ENCODE assay signal across 27 mouse cellular contexts in the genomic region with DNA sequence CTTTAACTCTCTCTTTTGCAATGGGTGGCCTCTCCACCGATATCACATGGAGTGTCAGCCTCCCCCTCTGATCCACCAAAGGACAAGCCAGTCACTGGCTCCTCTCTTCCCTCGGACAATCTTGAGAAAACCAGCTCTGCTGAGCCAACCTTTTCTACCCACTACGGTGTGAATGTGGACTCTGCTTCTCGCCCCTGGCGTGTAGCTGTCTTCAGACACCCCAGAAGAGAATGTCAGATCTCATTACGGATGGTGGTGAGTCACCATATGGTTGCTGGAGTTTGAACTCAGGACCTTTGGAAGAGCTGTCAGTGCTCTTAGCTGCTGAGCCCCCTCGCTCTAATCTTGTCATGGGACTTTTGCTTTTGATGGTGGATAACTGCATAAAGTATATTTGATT.
DNase-seq lines count a peak whose midpoint lies in the region; TF ChIP-seq lines count a peak whose summit lies in the region.
"Had no signal": no experiment of that assay in that cellular context is flagged by ENCODE, and none has a peak within 500 bp of the region (broad histone marks: within the 10 kb centered on the region; RNA-seq: fewer than 3 reads in every experiment).

No protein-coding gene starts in this region.

- H3K36me3 ChIP-seq in myocyte (ENCODE audit: control insufficient read depth, insufficient read depth): no peaks in the 10 kb centered on the region
- H3K36me3 ChIP-seq: hindbrain, embryonic 12.5 days; intestine, embryonic 15.5 days; limb, embryonic 12.5 days; liver, embryonic 15.5 days; midbrain, embryonic 12.5 days; neural tube, embryonic 15.5 days had no signal

- H3ac ChIP-seq in myocyte (ENCODE audit: control insufficient read depth, insufficient read length): no peak overlapping the region

- H3K27ac ChIP-seq in layer of hippocampus, adult 2 months: peak overlapping the region; percentile 61
- H3K27ac ChIP-seq: embryonic facial prominence, embryonic 12.5 days; hindbrain, embryonic 12.5 days; hindbrain, postnatal 0 days; intestine, embryonic 15.5 days; limb, embryonic 12.5 days; liver, embryonic 15.5 days; midbrain, embryonic 12.5 days; neural tube, embryonic 15.5 days had no signal

- peak overlapping the region; percentile 60 for H3K4me2 ChIP-seq in myocyte (ENCODE audit: low read depth)
- H3K4me2 ChIP-seq: embryonic facial prominence, embryonic 12.5 days; heart, embryonic 11.5 days; hindbrain, embryonic 12.5 days; intestine, embryonic 15.5 days; limb, embryonic 12.5 days; liver, embryonic 15.5 days; lung, embryonic 14.5 days; midbrain, embryonic 12.5 days; neural tube, embryonic 15.5 days had no signal

- H3K79me2 ChIP-seq in myocyte (ENCODE audit: control insufficient read depth, insufficient read depth): no peaks in the 10 kb centered on the region

- H3K27me3 ChIP-seq in myocyte (ENCODE audit: control insufficient read depth, insufficient read depth, insufficient read length): no peaks in the 10 kb centered on the region
- H3K27me3 ChIP-seq: embryonic facial prominence, embryonic 12.5 days; hindbrain, embryonic 12.5 days; intestine, embryonic 15.5 days; midbrain, embryonic 12.5 days; neural tube, embryonic 15.5 days; Patski had no signal

- no peak for DNase-seq in layer of hippocampus, adult 2 months (ENCODE audit: low spot score in 2 of 2)
- no peak for DNase-seq in layer of hippocampus, adult 11-12 months (ENCODE audit: low spot score)
- peak; percentile 54 for DNase-seq in 3T3-L1 (ENCODE audit: low read depth, low spot score)
- peak; percentile 69 for DNase-seq in adipocyte (ENCODE audit: low spot score)
- DNase-seq in right cerebral cortex, postnatal 10 days (ENCODE audit: low spot score in 2 of 2): no peak
- no peak for DNase-seq in MN1 (ENCODE audit: low spot score)
- DNase-seq: adrenal gland, postnatal 14 days; cerebellum, adult 2 months; cerebellum, postnatal 14 days; embryo, embryonic 11 days; gastrocnemius, postnatal 10 days; heart, postnatal 36 days; kidney, adult 2 months; kidney, postnatal 4 days; lung, embryonic 14.5 days; lung, postnatal 14 days had no signal

- TF ChIP-seq CTCF in layer of hippocampus, adult 2 months (conservative IDR thresholded peaks at IDR 0.05): no peak

- H3K4me3 ChIP-seq in layer of hippocampus, adult 2 months: no peak overlapping the region; the same call in 1 of the 2 replicates
- no peak overlapping the region for H3K4me3 ChIP-seq in myocyte
- H3K4me3 ChIP-seq: embryonic facial prominence, embryonic 12.5 days; hindbrain, embryonic 12.5 days; intestine, embryonic 15.5 days; limb, embryonic 12.5 days; liver, embryonic 15.5 days; midbrain, embryonic 12.5 days; neural tube, embryonic 15.5 days had no signal

- no peak for TF ChIP-seq POLR2A in myocyte (IDR thresholded peaks at IDR 0.05; ENCODE audit: insufficient read length, low read depth)

TF ChIP-seq in myocyte, 11 proteins besides CTCF, POLR2A, EP300 and RAD21:
- TF ChIP-seq E2F4 (IDR thresholded peaks at IDR 0.05; ENCODE audit: insufficient read depth) (no peak), MYOD1 (IDR thresholded peaks at IDR 0.05; ENCODE audit: control insufficient read depth in 1 of 3, insufficient read length in 2 of 3, low read depth in 2 of 3) (no peak), TCF12 (IDR thresholded peaks at IDR 0.05; ENCODE audit: insufficient read depth, poor library complexity, severe bottlenecking) (no peak), MYOG (IDR thresholded peaks at IDR 0.05; ENCODE audit: control insufficient read depth in 1 of 3, insufficient read depth in 1 of 3, insufficient read length in 2 of 3, low read depth in 2 of 3) (no peak), CEBPB (IDR thresholded peaks at IDR 0.05; ENCODE audit: insufficient read depth, poor library complexity, severe bottlenecking) (no peak), MAX (IDR thresholded peaks at IDR 0.05; ENCODE audit: low read depth) (no peak), POLR2AphosphoS2 (IDR thresholded peaks at IDR 0.05; ENCODE audit: insufficient read length, low read depth) (no peak), TCF3 (IDR thresholded peaks at IDR 0.05; ENCODE audit: insufficient read length, low read depth) (no peak), SRF (IDR thresholded peaks at IDR 0.05; ENCODE audit: control insufficient read depth, insufficient read length, low read depth) (no peak), REST (IDR thresholded peaks at IDR 0.05; ENCODE audit: insufficient read depth, insufficient read length) (no peak), USF1 (IDR thresholded peaks at IDR 0.05; ENCODE audit: low read depth) (no peak)
TF ChIP-seq in myocyte: peak in this region for 0.

Comparison
In these comparisons a context has a peak if more than half of its experiments do, and no peak if none do; other contexts are left out.
1. DNase-seq: peak in 3T3-L1 (single experiment) and adipocyte (single experiment); none in layer of hippocampus, adult 2 months (0 of 2), layer of hippocampus, adult 11-12 months (single experiment), right cerebral cortex, postnatal 10 days (0 of 2) and MN1 (single experiment).